Mouse (Mus musculus): ENCODE data around the gene Itch. TPM values are rescaled to one million over a fixed set of nuclear protein-coding genes. Genes with fewer than 3 reads are reported as not detected.
A peak's percentile ranks its signal among the peaks of the same experiment; 100 is the strongest.
"Not testable (repeated sequence)": the region's sequence is repeated elsewhere in the genome, so short reads cannot be mapped to it uniquely, and the experiment has no call there.

The Itch gene
- polyA plus RNA-seq, 1 experiment: 30.6 TPM

- no peak for TF ChIP-seq POLR2A (IDR thresholded peaks at IDR 0.05; ENCODE audit: borderline replicate concordance, insufficient read depth, low read length)
- 73% methylated on average over 7 of the region's 7 CpGs for WGBS
- Histone ChIP-seq H3K4me3 (replicated peaks; ENCODE audit: insufficient read depth, low read depth, low read length) (no peak overlapping the region), H3K27me3 (ENCODE audit: control insufficient read depth, insufficient read depth, low read length) (no peaks in the 10 kb centered on the region), H3K27ac (ENCODE audit: insufficient read depth, low read length) (no peak overlapping the region), H3K4me1 (ENCODE audit: control insufficient read depth, insufficient read depth, low read length) (no peaks in the 10 kb centered on the region)
- DNase-seq: no peak
Observed at GRCm38 (mm10) chr2:155115216-155115830, 18.0 kb upstream of the Itch start.

GRCm38 (mm10) chr2:155133977-155134860, 910 bp downstream of the Itch start:
- peak overlapping the region; percentile 95 for H3K27ac ChIP-seq (ENCODE audit: insufficient read depth, low read length)
- peaks cover 7% of the 10 kb centered on the region for H3K4me1 ChIP-seq (ENCODE audit: control insufficient read depth, insufficient read depth, low read length)
- WGBS: under 1% methylated on average over 18 of the region's 18 CpGs
- TF ChIP-seq CTCF (IDR thresholded peaks at IDR 0.05; ENCODE audit: borderline replicate concordance, insufficient read depth, low read depth, low read length): no peak
- TF ChIP-seq POLR2A (IDR thresholded peaks at IDR 0.05; ENCODE audit: borderline replicate concordance, insufficient read depth, low read length): no peak
- no peaks in the 10 kb centered on the region for H3K27me3 ChIP-seq (ENCODE audit: control insufficient read depth, insufficient read depth, low read length)
- H3K4me3 ChIP-seq (replicated peaks; ENCODE audit: insufficient read depth, low read depth, low read length): peak overlapping the region; percentile 99
- peak in 1 of 2 experiments; percentile 22 for DNase-seq

GRCm38 (mm10) chr2:155135092-155135491, 1.8 kb downstream of the Itch start:
- Histone ChIP-seq H3K27me3 (ENCODE audit: control insufficient read depth, insufficient read depth, low read length) (no peaks in the 10 kb centered on the region), H3K27ac (ENCODE audit: insufficient read depth, low read length) (no peak overlapping the region), H3K4me3 (replicated peaks; ENCODE audit: insufficient read depth, low read depth, low read length) (no peak overlapping the region), H3K4me1 (ENCODE audit: control insufficient read depth, insufficient read depth, low read length) (peaks cover 7% of the 10 kb centered on the region)
- TF ChIP-seq CTCF (IDR thresholded peaks at IDR 0.05; ENCODE audit: borderline replicate concordance, insufficient read depth, low read depth, low read length): no peak
- no peak for TF ChIP-seq POLR2A (IDR thresholded peaks at IDR 0.05; ENCODE audit: borderline replicate concordance, insufficient read depth, low read length)
- DNase-seq: no peak
- WGBS: 78% methylated on average over 4 of the region's 4 CpGs

GRCm38 (mm10) chr2:155135534-155135933, 2.2 kb downstream of the Itch start:
- peaks cover 7% of the 10 kb centered on the region for H3K4me1 ChIP-seq (ENCODE audit: control insufficient read depth, insufficient read depth, low read length)
- TF ChIP-seq POLR2A (IDR thresholded peaks at IDR 0.05; ENCODE audit: borderline replicate concordance, insufficient read depth, low read length): no peak
- TF ChIP-seq CTCF (IDR thresholded peaks at IDR 0.05; ENCODE audit: borderline replicate concordance, insufficient read depth, low read depth, low read length): no peak
- no peaks in the 10 kb centered on the region for H3K27me3 ChIP-seq (ENCODE audit: control insufficient read depth, insufficient read depth, low read length)
- DNase-seq: no peak
- no peak overlapping the region for H3K27ac ChIP-seq (ENCODE audit: insufficient read depth, low read length)
- 4% methylated on average over 1 of the region's 1 CpGs for WGBS
- H3K4me3 ChIP-seq (replicated peaks; ENCODE audit: insufficient read depth, low read depth, low read length): no peak overlapping the region

- WGBS: 88% methylated on average over 5 of the region's 5 CpGs
- DNase-seq: no peak
- H3K4me3 ChIP-seq (replicated peaks; ENCODE audit: insufficient read depth, low read depth, low read length): no peak overlapping the region
Observed at GRCm38 (mm10) chr2:155140986-155141385, 7.7 kb downstream of the Itch start.

GRCm38 (mm10) chr2:155142025-155142555, 8.8 kb downstream of the Itch start:
- DNase-seq: no peak
- Histone ChIP-seq H3K4me3 (replicated peaks; ENCODE audit: insufficient read depth, low read depth, low read length) (no peak overlapping the region), H3K27me3 (ENCODE audit: control insufficient read depth, insufficient read depth, low read length) (no peaks in the 10 kb centered on the region), H3K27ac (ENCODE audit: insufficient read depth, low read length) (no peak overlapping the region; the same call in 1 of the 2 replicates), H3K4me1 (ENCODE audit: control insufficient read depth, insufficient read depth, low read length) (peaks cover 7% of the 10 kb centered on the region; the same call in 1 of the 2 replicates)
- TF ChIP-seq POLR2A (IDR thresholded peaks at IDR 0.05; ENCODE audit: borderline replicate concordance, insufficient read depth, low read length) (no peak), CTCF (IDR thresholded peaks at IDR 0.05; ENCODE audit: borderline replicate concordance, insufficient read depth, low read depth, low read length) (no peak)

More at GRCm38 (mm10) chr2:155140986-155141385, 7.7 kb downstream of the Itch start:
- Histone ChIP-seq H3K27me3 (ENCODE audit: control insufficient read depth, insufficient read depth, low read length) (no peaks in the 10 kb centered on the region), H3K4me1 (ENCODE audit: control insufficient read depth, insufficient read depth, low read length) (peaks cover 10% of the 10 kb centered on the region), H3K27ac (ENCODE audit: insufficient read depth, low read length) (no peak overlapping the region)
- TF ChIP-seq POLR2A (IDR thresholded peaks at IDR 0.05; ENCODE audit: borderline replicate concordance, insufficient read depth, low read length): no peak
- TF ChIP-seq CTCF (IDR thresholded peaks at IDR 0.05; ENCODE audit: borderline replicate concordance, insufficient read depth, low read depth, low read length): no peak

GRCm38 (mm10) chr2:155149296-155149695, 16.0 kb downstream of the Itch start:
- H3K4me1 ChIP-seq (ENCODE audit: control insufficient read depth, insufficient read depth, low read length); DNase-seq; H3K4me3 ChIP-seq (replicated peaks; ENCODE audit: insufficient read depth, low read depth, low read length); H3K27ac ChIP-seq (ENCODE audit: insufficient read depth, low read length); H3K27me3 ChIP-seq (ENCODE audit: control insufficient read depth, insufficient read depth, low read length): not testable (repeated sequence)

- no peak for TF ChIP-seq POLR2A (IDR thresholded peaks at IDR 0.05; ENCODE audit: borderline replicate concordance, insufficient read depth, low read length)
- peak; percentile 66 for TF ChIP-seq CTCF (IDR thresholded peaks at IDR 0.05; ENCODE audit: borderline replicate concordance, insufficient read depth, low read depth, low read length)
- Histone ChIP-seq H3K4me1 (ENCODE audit: control insufficient read depth, insufficient read depth, low read length) (no peaks in the 10 kb centered on the region), H3K27ac (ENCODE audit: insufficient read depth, low read length) (no peak overlapping the region), H3K27me3 (ENCODE audit: control insufficient read depth, insufficient read depth, low read length) (no peaks in the 10 kb centered on the region), H3K4me3 (replicated peaks; ENCODE audit: insufficient read depth, low read depth, low read length) (no peak overlapping the region)
- DNase-seq: peak; percentile 19 to 24
- 64% methylated on average over 2 of the region's 2 CpGs for WGBS
Observed at GRCm38 (mm10) chr2:155207419-155207818, 74.1 kb downstream of the Itch start.

All from cerebellum, adult 2 months (tissue).